Mouse (Mus musculus) kidney, postnatal 0 days (tissue): ENCODE data around the gene 2310022B05Rik. TPM values are rescaled to one million over a fixed set of nuclear protein-coding genes. Genes with fewer than 3 reads are reported as not detected.

Source experiments
- ATAC-seq: fragments of 200-750 bp; cut with Nextera tagmentation; replicated peaks from 2 replicates; pipeline ENCODE4 v1.8.0; 2017; ENCODE audit warnings: low read depth, moderate number of reproducible peaks, moderate TSS enrichment, moderate library complexity; ENCODE audit not compliant: low FRiP score
- DNase-seq: peaks from one replicate; pipeline ENCODE4 v3.0.0-alpha.2; 2016; ENCODE audit warnings: low spot score
- H3K27ac ChIP-seq: fragments of 300-500 bp; sonication (generic); 2 replicates; pipeline ENCODE4 v1.5.1; 2014; ENCODE audit warnings: mild to moderate bottlenecking
- H3K27me3 ChIP-seq: fragments of 300-500 bp; sonication (generic); 2 replicates; pipeline ENCODE4 v1.6.1; 2014; ENCODE audit warnings: low read length, mixed read lengths; ENCODE audit not compliant: insufficient read depth
- H3K36me3 ChIP-seq: fragments of 300-500 bp; sonication (generic); 2 replicates; pipeline ENCODE4 v1.6.1; 2014; ENCODE audit warnings: low read length, mixed read lengths; ENCODE audit not compliant: insufficient read depth
- H3K4me1 ChIP-seq: fragments of 300-500 bp; sonication (generic); replicated peaks from 2 replicates; pipeline ENCODE4 v1.6.1; 2014; ENCODE audit warnings: antibody characterized with exemption, low read length, mixed read lengths; ENCODE audit not compliant: insufficient read depth
- H3K4me2 ChIP-seq: fragments of 300-500 bp; sonication (generic); 2 replicates; pipeline ENCODE4 v1.6.1; 2014; ENCODE audit warnings: mild to moderate bottlenecking, low read length, moderate library complexity, mixed read lengths
- H3K4me3 ChIP-seq: fragments of 300-500 bp; sonication (generic); replicated peaks from 2 replicates; pipeline ENCODE4 v1.5.1; 2014; ENCODE audit warnings: low read depth, low read length
- H3K9ac ChIP-seq: fragments of 300-500 bp; sonication (generic); 2 replicates; pipeline ENCODE4 v1.6.1; 2014; ENCODE audit warnings: low read depth, low read length
- H3K9me3 ChIP-seq: fragments of 300-500 bp; sonication (generic); replicated peaks from 2 replicates; pipeline ENCODE4 v1.6.1; 2016; ENCODE audit warnings: low read length, inconsistent platforms, mixed read lengths
- CTCF ChIP-seq: IDR thresholded peaks from 2 replicates; pipeline ENCODE4 v1.5.1; 2016; ENCODE audit warnings: antibody characterized with exemption, low read depth, mild to moderate bottlenecking, moderate library complexity
- WGBS: fragments of 180-500 bp; shearing (Covaris S2); extraction: QIAGEN DNeasy Blood & Tissue Kit; methylation state at CpG from one replicate; pipeline ENCODE4 v1.1.7; 2014; 5-methylcytosine and 5-hydroxymethylcytosine counted together
- polyA plus RNA-seq: library from polyadenylated mRNA; unstranded; fragments of >200 nt; fragmentation: Nextera tagmentation; extraction: Ambion mirVana; gene quantifications from 2 replicates; pipeline ENCODE4 v1.2.1, GENCODE M21; 2015

2310022B05Rik gene
- polyA plus RNA-seq, 1 experiment from 2014 or later = 32.0 TPM

DNA sequence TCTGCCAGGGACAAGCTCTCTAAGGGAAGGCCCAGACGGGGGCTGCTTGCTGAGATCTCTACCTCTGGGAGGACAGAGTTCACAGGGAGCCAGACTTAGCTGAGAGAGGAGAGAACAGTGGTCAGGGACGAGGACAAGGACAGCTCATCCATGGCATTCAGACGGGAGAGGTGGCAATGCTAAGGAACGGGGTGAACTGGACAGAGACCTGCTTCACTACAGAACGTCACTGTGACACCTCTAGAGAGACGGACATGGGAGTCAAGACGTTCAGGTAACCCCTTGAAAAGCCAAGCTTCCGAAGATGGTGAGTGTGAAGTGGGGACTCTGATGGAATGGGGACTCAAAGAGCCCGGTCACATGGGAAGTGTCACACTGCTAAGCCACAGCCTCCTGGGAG, 36.9 kb downstream of the 2310022B05Rik start:
- no peak for TF ChIP-seq CTCF
- 89% methylated on average over 9 of the region's 9 CpGs for WGBS
- Histone ChIP-seq H3K27me3 (no peaks in the 10 kb centered on the region), H3K4me3 (no peak overlapping the region), H3K27ac (no peak overlapping the region), H3K4me1 (no peaks in the 10 kb centered on the region), H3K9ac (no peak overlapping the region), H3K36me3 (no peaks in the 10 kb centered on the region), H3K4me2 (no peak overlapping the region), H3K9me3 (no peaks in the 10 kb centered on the region)
- ATAC-seq (no peak), DNase-seq (no peak)

DNA sequence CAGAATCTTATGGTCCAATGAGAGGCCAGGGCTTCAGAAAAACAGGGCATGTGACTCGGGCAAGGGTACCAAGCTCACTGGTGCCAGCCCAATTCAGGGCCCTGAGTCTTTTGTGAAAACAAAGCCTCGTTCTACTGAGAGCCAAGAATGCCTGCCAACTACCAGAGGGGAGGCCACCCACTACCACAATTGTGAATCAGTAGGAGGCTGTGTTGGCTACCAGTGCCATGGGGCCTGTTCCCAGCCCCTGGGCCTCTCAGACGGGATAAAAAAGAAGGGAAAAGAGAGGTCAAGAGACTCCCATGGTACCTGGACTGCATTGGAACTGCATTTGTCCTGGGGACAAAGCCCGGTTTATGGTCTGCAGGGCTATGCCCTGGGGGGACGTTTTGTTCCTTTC, 41.9 kb downstream of the 2310022B05Rik start:
- no peak for TF ChIP-seq CTCF
- Histone ChIP-seq H3K9me3 (no peaks in the 10 kb centered on the region), H3K27ac (no peak overlapping the region), H3K27me3 (0 out of 2 replicates have a peak, but pooled peaks cover under 1% of the 10 kb centered on the region), H3K9ac (no peak overlapping the region), H3K4me2 (no peak overlapping the region), H3K4me1 (no peaks in the 10 kb centered on the region; the same call in 1 of the 2 replicates), H3K36me3 (no peaks in the 10 kb centered on the region), H3K4me3 (no peak overlapping the region)
- DNase-seq (no peak), ATAC-seq (no peak)
- 61% methylated on average over 5 of the region's 5 CpGs for WGBS

DNA sequence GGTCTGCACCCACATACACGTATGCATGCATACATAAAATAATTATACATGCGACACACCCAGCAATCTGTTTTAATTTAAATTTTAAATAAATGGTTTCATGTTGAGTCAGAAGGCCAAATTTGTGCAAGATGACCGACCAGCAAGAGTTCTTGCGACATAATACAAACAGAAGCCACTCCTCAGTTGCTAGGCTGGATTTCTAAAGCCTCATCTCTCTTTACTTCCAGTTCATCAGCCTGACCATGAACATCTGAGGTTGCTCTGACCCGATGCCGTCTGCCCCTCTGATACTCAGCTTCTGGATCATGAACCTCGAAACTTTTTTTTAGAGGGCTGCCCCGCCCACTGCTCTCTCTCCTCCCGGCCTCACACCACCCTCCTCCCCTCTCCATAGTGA, 44.9 kb downstream of the 2310022B05Rik start:
- H3K27me3 ChIP-seq = 0 out of 2 replicates have a peak, but pooled peaks cover 3% of the 10 kb centered on the region
- H3K9ac ChIP-seq = no peak overlapping the region
- H3K9me3 ChIP-seq = no peaks in the 10 kb centered on the region
- H3K36me3 ChIP-seq = no peaks in the 10 kb centered on the region
- no peak overlapping the region for H3K27ac ChIP-seq
- ATAC-seq = no peak
- no peak for TF ChIP-seq CTCF
- 53% methylated on average over 9 of the region's 9 CpGs for WGBS
- no peaks in the 10 kb centered on the region; the same call in 1 of the 2 replicates for H3K4me1 ChIP-seq
- H3K4me2 ChIP-seq = no peak overlapping the region
- H3K4me3 ChIP-seq = no peak overlapping the region
- peak; percentile 34 for DNase-seq

DNA sequence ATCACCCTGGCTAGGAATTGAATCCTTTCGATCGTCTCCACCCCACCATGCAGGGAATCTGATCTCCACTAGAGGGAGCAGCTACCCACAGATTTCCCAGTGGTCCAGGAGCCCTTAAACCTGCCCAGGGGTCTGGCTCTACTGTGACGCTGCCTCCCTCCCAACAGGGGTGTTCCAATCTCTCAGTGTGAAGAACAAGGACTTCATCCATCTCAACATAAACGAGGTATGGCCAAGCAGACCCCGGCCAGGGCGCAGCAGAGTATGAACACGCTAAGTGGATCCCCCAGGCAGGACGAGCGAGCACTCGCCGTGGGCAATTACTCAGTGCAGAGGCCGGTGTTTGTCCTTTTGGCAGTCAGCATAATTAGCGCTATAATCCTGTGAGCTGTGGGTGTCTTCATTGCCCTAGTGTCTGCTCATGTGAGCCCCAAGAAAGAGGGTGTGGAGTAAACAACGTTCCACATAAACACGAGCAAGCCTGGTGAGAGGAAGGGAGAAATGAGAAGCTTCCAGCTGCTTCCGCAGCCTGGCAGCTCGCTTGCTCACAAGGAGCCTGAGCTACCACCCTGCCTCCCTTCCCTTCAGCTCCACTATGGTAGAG, 45.8 kb downstream of the 2310022B05Rik start:
- no peaks in the 10 kb centered on the region; the same call in 1 of the 2 replicates for H3K4me1 ChIP-seq
- ATAC-seq (peak; percentile 72; the same call in 1 of the 2 replicates), DNase-seq (peak; percentile 91)
- no peak overlapping the region for H3K27ac ChIP-seq
- H3K4me2 ChIP-seq = peak overlapping the region; percentile 63
- 5% methylated on average over 17 of the region's 17 CpGs for WGBS
- no peaks in the 10 kb centered on the region for H3K9me3 ChIP-seq
- H3K36me3 ChIP-seq = no peaks in the 10 kb centered on the region
- H3K9ac ChIP-seq = peak overlapping the region; percentile 41; the same call in 1 of the 2 replicates
- 0 out of 2 replicates have a peak, but pooled peaks cover 3% of the 10 kb centered on the region for H3K27me3 ChIP-seq
- TF ChIP-seq CTCF = peak; percentile 95
- H3K4me3 ChIP-seq = peak overlapping the region; percentile 21

DNA sequence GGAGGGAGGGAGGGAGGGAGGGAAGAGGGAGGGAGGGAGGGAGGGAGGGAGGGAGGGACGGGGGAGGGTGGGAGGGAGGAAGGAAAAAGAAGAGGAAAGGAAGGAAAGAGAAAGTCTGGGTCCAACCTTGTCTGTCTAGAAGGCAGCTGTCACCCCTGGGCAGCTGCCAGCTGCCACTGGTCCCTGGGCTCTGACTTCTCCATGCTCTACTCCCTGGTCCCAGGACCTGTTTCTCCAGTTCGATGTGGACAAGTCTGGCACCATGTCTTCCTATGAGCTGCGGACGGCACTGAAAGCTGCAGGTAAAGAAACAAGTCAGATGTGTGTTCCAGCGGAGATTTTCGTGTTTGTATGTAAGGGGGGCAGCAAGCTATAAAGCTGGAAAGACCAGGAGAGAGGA, 48.8 kb downstream of the 2310022B05Rik start:
- Histone ChIP-seq H3K9ac (no peak overlapping the region), H3K4me1 (no peaks in the 10 kb centered on the region; the same call in 1 of the 2 replicates), H3K27me3 (0 out of 2 replicates have a peak, but pooled peaks cover 3% of the 10 kb centered on the region), H3K27ac (no peak overlapping the region), H3K36me3 (no peaks in the 10 kb centered on the region), H3K9me3 (no peaks in the 10 kb centered on the region), H3K4me3 (no peak overlapping the region), H3K4me2 (no peak overlapping the region)
- DNase-seq = no peak
- TF ChIP-seq CTCF = no peak
- ATAC-seq = no peak
- 76% methylated on average over 5 of the region's 6 CpGs for WGBS

DNA sequence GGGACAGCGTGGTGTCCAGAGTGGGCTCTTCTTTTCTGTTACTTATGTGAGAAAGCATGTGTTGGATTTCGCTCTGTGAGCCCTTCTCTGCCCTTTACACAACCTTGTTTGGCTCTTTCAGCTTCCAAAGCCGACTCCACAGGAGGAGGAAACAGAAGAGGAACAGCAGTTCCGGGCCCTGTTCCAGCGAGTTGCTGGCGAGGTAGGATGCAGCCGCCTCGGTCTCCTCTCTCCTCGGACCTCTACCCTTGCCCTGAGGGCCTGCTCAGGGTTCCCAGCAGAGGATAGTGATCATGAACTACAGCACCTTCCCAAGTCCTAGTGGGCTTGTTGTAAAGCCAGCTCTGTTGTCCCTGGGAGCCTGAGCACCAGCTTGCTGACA, 54.2 kb downstream of the 2310022B05Rik start:
- Histone ChIP-seq H3K36me3 (no peaks in the 10 kb centered on the region), H3K4me2 (no peak overlapping the region), H3K27me3 (no peaks in the 10 kb centered on the region), H3K9me3 (no peaks in the 10 kb centered on the region), H3K27ac (peak overlapping the region; percentile 62), H3K4me3 (no peak overlapping the region), H3K9ac (no peak overlapping the region), H3K4me1 (no peaks in the 10 kb centered on the region)
- no peak for TF ChIP-seq CTCF
- 65% methylated on average over 9 of the region's 9 CpGs for WGBS
- ATAC-seq = no peak
- peak; percentile 18 for DNase-seq
